Mouse (Mus musculus): Measurements from ENCODE around the gene Uox. TPM values are rescaled to one million over a fixed set of nuclear protein-coding genes. Genes with fewer than 3 reads are reported as not detected.

The Uox gene
- total and polyA plus RNA-seq, 2 experiments from 2014 or later, result 0.10 to 4.5 TPM

- TF ChIP-seq CTCF (IDR thresholded peaks at IDR 0.05; ENCODE audit: low read depth) (no peak), EP300 (IDR thresholded peaks at IDR 0.05; ENCODE audit: low read depth) (peak; percentile 95)
- Histone ChIP-seq H3K9ac (replicated peaks; ENCODE audit: low read depth, low read length) (no peak overlapping the region), H3K4me2 (ENCODE audit: low read depth, low read length) (no peak overlapping the region), H3K27ac (ENCODE audit: low read depth) (0 out of 2 replicates have a peak overlapping the region, but pooled peaks have one; percentile 25), H3K9me3 (replicated peaks; ENCODE audit: control insufficient read depth, low read length) (no peaks in the 10 kb centered on the region), H3K4me1 (ENCODE audit: control insufficient read depth, insufficient read depth) (peaks cover 16% of the 10 kb centered on the region), H3K36me3 (replicated peaks; ENCODE audit: control insufficient read depth, insufficient read depth, low read length) (no peaks in the 10 kb centered on the region), H3K27me3 (ENCODE audit: control insufficient read depth, insufficient read depth, low read length) (no peaks in the 10 kb centered on the region), H3K4me3 (ENCODE audit: low read depth, low read length) (no peak overlapping the region)
- ATAC-seq (ENCODE audit: insufficient read depth, low read depth), result peak; percentile 70
- 66% methylated on average over 5 of the region's 5 CpGs for whole genome bisulfite sequencing
- peak; percentile 41 for DNase-seq (ENCODE audit: low spot score)
Measured at GRCm38 (mm10) chr3:146657433-146657832, 87.2 kb downstream of the Uox start.

- Histone ChIP-seq H3K4me2 (ENCODE audit: low read depth, low read length) (no peak overlapping the region), H3K9ac (replicated peaks; ENCODE audit: low read depth, low read length) (no peak overlapping the region), H3K27ac (ENCODE audit: low read depth) (no peak overlapping the region), H3K4me3 (ENCODE audit: low read depth, low read length) (no peak overlapping the region), H3K36me3 (replicated peaks; ENCODE audit: control insufficient read depth, insufficient read depth, low read length) (no peaks in the 10 kb centered on the region), H3K27me3 (ENCODE audit: control insufficient read depth, insufficient read depth, low read length) (no peaks in the 10 kb centered on the region), H3K4me1 (ENCODE audit: control insufficient read depth, insufficient read depth) (peaks cover 16% of the 10 kb centered on the region), H3K9me3 (replicated peaks; ENCODE audit: control insufficient read depth, low read length) (no peaks in the 10 kb centered on the region)
- 90% methylated on average over 1 of the region's 1 CpGs for WGBS
- no peak for ATAC-seq (ENCODE audit: insufficient read depth, low read depth)
- no peak for TF ChIP-seq EP300 (IDR thresholded peaks at IDR 0.05; ENCODE audit: low read depth)
- TF ChIP-seq CTCF (IDR thresholded peaks at IDR 0.05; ENCODE audit: low read depth), result no peak
- no peak for DNase-seq (ENCODE audit: low spot score)
Measured at GRCm38 (mm10) chr3:146658061-146658639, 87.9 kb downstream of the Uox start.

- ATAC-seq (ENCODE audit: insufficient read depth, low read depth), result no peak
- no peak overlapping the region for H3K9ac ChIP-seq (replicated peaks; ENCODE audit: low read depth, low read length)
- H3K4me3 ChIP-seq (ENCODE audit: low read depth, low read length), result no peak overlapping the region
- 79% methylated on average over 5 of the region's 5 CpGs for WGBS
- H3K36me3 ChIP-seq (replicated peaks; ENCODE audit: control insufficient read depth, insufficient read depth, low read length), result no peaks in the 10 kb centered on the region
- TF ChIP-seq CTCF (IDR thresholded peaks at IDR 0.05; ENCODE audit: low read depth), result no peak
- no peak for TF ChIP-seq EP300 (IDR thresholded peaks at IDR 0.05; ENCODE audit: low read depth)
- H3K27ac ChIP-seq (ENCODE audit: low read depth), result no peak overlapping the region
- H3K4me2 ChIP-seq (ENCODE audit: low read depth, low read length), result no peak overlapping the region
- H3K9me3 ChIP-seq (replicated peaks; ENCODE audit: control insufficient read depth, low read length), result no peaks in the 10 kb centered on the region
- DNase-seq (ENCODE audit: low spot score), result no peak
- peaks cover 16% of the 10 kb centered on the region for H3K4me1 ChIP-seq (ENCODE audit: control insufficient read depth, insufficient read depth)
- H3K27me3 ChIP-seq (ENCODE audit: control insufficient read depth, insufficient read depth, low read length), result no peaks in the 10 kb centered on the region
Measured at GRCm38 (mm10) chr3:146659321-146659720, 89.1 kb downstream of the Uox start.

GRCm38 (mm10) chr3:146661001-146661400 lies 90.8 kb downstream of the Uox start:
- Histone ChIP-seq H3K27me3 (ENCODE audit: control insufficient read depth, insufficient read depth, low read length) (no peaks in the 10 kb centered on the region), H3K36me3 (replicated peaks; ENCODE audit: control insufficient read depth, insufficient read depth, low read length) (no peaks in the 10 kb centered on the region), H3K4me3 (ENCODE audit: low read depth, low read length) (no peak overlapping the region), H3K4me2 (ENCODE audit: low read depth, low read length) (no peak overlapping the region), H3K9me3 (replicated peaks; ENCODE audit: control insufficient read depth, low read length) (no peaks in the 10 kb centered on the region), H3K9ac (replicated peaks; ENCODE audit: low read depth, low read length) (no peak overlapping the region), H3K27ac (ENCODE audit: low read depth) (peak overlapping the region; percentile 47; the same call in 1 of the 2 replicates), H3K4me1 (ENCODE audit: control insufficient read depth, insufficient read depth) (peaks cover 16% of the 10 kb centered on the region)
- ATAC-seq (ENCODE audit: insufficient read depth, low read depth) (no peak), DNase-seq (ENCODE audit: low spot score) (peak; percentile 34)
- TF ChIP-seq EP300 (IDR thresholded peaks at IDR 0.05; ENCODE audit: low read depth), result no peak
- TF ChIP-seq CTCF (IDR thresholded peaks at IDR 0.05; ENCODE audit: low read depth), result no peak
- 23% methylated on average over 6 of the region's 6 CpGs for WGBS

GRCm38 (mm10) chr3:146661907-146662306 lies 91.7 kb downstream of the Uox start:
- no peak for TF ChIP-seq CTCF (IDR thresholded peaks at IDR 0.05; ENCODE audit: low read depth)
- TF ChIP-seq EP300 (IDR thresholded peaks at IDR 0.05; ENCODE audit: low read depth), result no peak
- no peaks in the 10 kb centered on the region for H3K36me3 ChIP-seq (replicated peaks; ENCODE audit: control insufficient read depth, insufficient read depth, low read length)
- no peak overlapping the region for H3K4me2 ChIP-seq (ENCODE audit: low read depth, low read length)
- no peak overlapping the region for H3K9ac ChIP-seq (replicated peaks; ENCODE audit: low read depth, low read length)
- H3K4me1 ChIP-seq (ENCODE audit: control insufficient read depth, insufficient read depth), result peaks cover 16% of the 10 kb centered on the region
- no peak for DNase-seq (ENCODE audit: low spot score)
- ATAC-seq (ENCODE audit: insufficient read depth, low read depth), result no peak
- no peak overlapping the region for H3K4me3 ChIP-seq (ENCODE audit: low read depth, low read length)
- H3K27ac ChIP-seq (ENCODE audit: low read depth), result peak overlapping the region; percentile 47
- H3K27me3 ChIP-seq (ENCODE audit: control insufficient read depth, insufficient read depth, low read length), result no peaks in the 10 kb centered on the region
- H3K9me3 ChIP-seq (replicated peaks; ENCODE audit: control insufficient read depth, low read length), result no peaks in the 10 kb centered on the region
- 72% methylated on average over 7 of the region's 7 CpGs for WGBS

- no peak overlapping the region for H3K27ac ChIP-seq (ENCODE audit: low read depth)
- peak; percentile 32 for DNase-seq (ENCODE audit: low spot score)
- WGBS, result 29% methylated on average over 2 of the region's 2 CpGs
Measured at GRCm38 (mm10) chr3:146671121-146671520, 100.9 kb downstream of the Uox start.

More at GRCm38 (mm10) chr3:146671121-146671520, 100.9 kb downstream of the Uox start:
- H3K27me3 ChIP-seq (ENCODE audit: control insufficient read depth, insufficient read depth, low read length), result no peaks in the 10 kb centered on the region
- no peaks in the 10 kb centered on the region for H3K36me3 ChIP-seq (replicated peaks; ENCODE audit: control insufficient read depth, insufficient read depth, low read length)
- H3K9me3 ChIP-seq (replicated peaks; ENCODE audit: control insufficient read depth, low read length), result no peaks in the 10 kb centered on the region
- H3K4me2 ChIP-seq (ENCODE audit: low read depth, low read length), result no peak overlapping the region
- H3K4me3 ChIP-seq (ENCODE audit: low read depth, low read length), result no peak overlapping the region
- H3K9ac ChIP-seq (replicated peaks; ENCODE audit: low read depth, low read length), result no peak overlapping the region
- ATAC-seq (ENCODE audit: insufficient read depth, low read depth), result peak; percentile 55; the same call in 1 of the 2 replicates
- H3K4me1 ChIP-seq (ENCODE audit: control insufficient read depth, insufficient read depth), result no peaks in the 10 kb centered on the region
- TF ChIP-seq EP300 (IDR thresholded peaks at IDR 0.05; ENCODE audit: low read depth) (no peak), CTCF (IDR thresholded peaks at IDR 0.05; ENCODE audit: low read depth) (no peak)
